ENCODE assay signal across 8 mouse cellular contexts in genomic region chr17:12724767-12725744, GRCm38 (mm10). TPM values are rescaled to one million over a fixed set of nuclear protein-coding genes. Genes with fewer than 3 reads are reported as not detected.
A peak's percentile ranks its signal among the peaks of the same experiment; 100 is the strongest.
DNase-seq lines count a peak whose midpoint lies in the region; ATAC-seq and TF ChIP-seq lines count a peak whose summit lies in the region.

No protein-coding gene starts in this region.

- no peaks in the 10 kb centered on the region for H3K9me3 ChIP-seq in forebrain, embryonic 12.5 days
- H3K9me3 ChIP-seq in forebrain, embryonic 13.5 days (replicated peaks), result no peaks in the 10 kb centered on the region
- H3K9me3 ChIP-seq in intestine, embryonic 14.5 days (ENCODE audit: control insufficient read depth, low read length), result no peaks in the 10 kb centered on the region

- no peak for ATAC-seq in forebrain, embryonic 12.5 days (ENCODE audit: low FRiP score)
- no peak for ATAC-seq in forebrain, embryonic 13.5 days
- peak; percentile 21; the same call in 1 of the 2 replicates for ATAC-seq in intestine, embryonic 14.5 days (replicated peaks; ENCODE audit: low FRiP score, low TSS enrichment, low read depth)

- H3K9ac ChIP-seq in forebrain, embryonic 12.5 days, result no peak overlapping the region
- H3K9ac ChIP-seq in forebrain, embryonic 13.5 days, result no peak overlapping the region
- H3K9ac ChIP-seq in intestine, embryonic 14.5 days (ENCODE audit: low read length), result no peak overlapping the region; the same call in 1 of the 2 replicates
- H3K9ac ChIP-seq in liver, adult 2 months (ENCODE audit: low read depth, low read length), result no peak overlapping the region

- no peaks in the 10 kb centered on the region for H3K4me1 ChIP-seq in forebrain, embryonic 12.5 days
- H3K4me1 ChIP-seq in forebrain, embryonic 13.5 days, result peaks cover 11% of the 10 kb centered on the region
- H3K4me1 ChIP-seq in intestine, embryonic 14.5 days (replicated peaks; ENCODE audit: control insufficient read depth, insufficient read depth, low read length), result peaks cover 39% of the 10 kb centered on the region
- no peaks in the 10 kb centered on the region for H3K4me1 ChIP-seq in liver, adult 2 months (ENCODE audit: control insufficient read depth, insufficient read depth, low read length)
- peaks cover 39% of the 10 kb centered on the region for H3K4me1 ChIP-seq in small intestine, adult 2 months (ENCODE audit: control insufficient read depth, insufficient read depth, insufficient read length, low read length)

- no peak for TF ChIP-seq POLR2A in liver, adult 2 months (IDR thresholded peaks at IDR 0.05; ENCODE audit: extremely low read depth, insufficient read depth, low read length)
- no peak for TF ChIP-seq POLR2A in small intestine, adult 2 months (IDR thresholded peaks at IDR 0.05; ENCODE audit: low read depth, low read length)

- 0 out of 2 replicates have a peak overlapping the region, but pooled peaks have one; percentile 42 for H3K27ac ChIP-seq in forebrain, embryonic 12.5 days
- no peak overlapping the region; the same call in none of the 2 replicates for H3K27ac ChIP-seq in forebrain, embryonic 13.5 days
- H3K27ac ChIP-seq in gastrocnemius, adult 2 months, result peak overlapping the region; percentile 88
- peak overlapping the region; percentile 85 for H3K27ac ChIP-seq in intestine, embryonic 14.5 days (ENCODE audit: low read depth)
- no peak overlapping the region for H3K27ac ChIP-seq in liver, adult 2 months (replicated peaks; ENCODE audit: insufficient read depth, low read depth, low read length)
- H3K27ac ChIP-seq in small intestine, adult 2 months (ENCODE audit: insufficient read depth, low read depth, low read length), result peak overlapping the region; percentile 83

- H3K4me2 ChIP-seq in forebrain, embryonic 12.5 days, result no peak overlapping the region
- H3K4me2 ChIP-seq in forebrain, embryonic 13.5 days, result no peak overlapping the region
- 0 out of 2 replicates have a peak overlapping the region, but pooled peaks have one; percentile 14 for H3K4me2 ChIP-seq in intestine, embryonic 14.5 days (ENCODE audit: low read length)

- DNase-seq in adrenal gland, adult 8-10 months, result peak; percentile 57
- peak; percentile 78 for DNase-seq in gastrocnemius, adult 2 months
- peak; percentile 75 for DNase-seq in intestine, embryonic 14.5 days (ENCODE audit: low spot score)
- DNase-seq in liver, adult 2 months (ENCODE audit: extremely low read depth, low read depth, low spot score), result peak; percentile 15
- DNase-seq in testis, postnatal 14 days (ENCODE audit: low spot score), result no peak

- no peaks in the 10 kb centered on the region for H3K79me2 ChIP-seq in liver, adult 2 months (ENCODE audit: control insufficient read depth, insufficient read depth, low read length)

- H3K27me3 ChIP-seq in forebrain, embryonic 12.5 days, result no peaks in the 10 kb centered on the region
- H3K27me3 ChIP-seq in forebrain, embryonic 13.5 days, result no peaks in the 10 kb centered on the region
- H3K27me3 ChIP-seq in intestine, embryonic 14.5 days (replicated peaks; ENCODE audit: control insufficient read depth, insufficient read depth, low read length), result no peaks in the 10 kb centered on the region
- H3K27me3 ChIP-seq in liver, adult 2 months (ENCODE audit: control insufficient read depth, insufficient read depth, low read length), result no peaks in the 10 kb centered on the region
- no peaks in the 10 kb centered on the region for H3K27me3 ChIP-seq in small intestine, adult 2 months (ENCODE audit: control insufficient read depth, insufficient read depth, low read length)

- 84% methylated on average over 6 of the region's 6 CpGs for WGBS in forebrain, embryonic 12.5 days
- 81% methylated on average over 6 of the region's 6 CpGs for whole genome bisulfite sequencing in forebrain, embryonic 13.5 days
- WGBS in intestine, embryonic 14.5 days, result 20% methylated on average over 6 of the region's 6 CpGs
- 45% methylated on average over 6 of the region's 6 CpGs for WGBS in liver, adult 2 months
- 14% methylated on average over 6 of the region's 6 CpGs for WGBS in small intestine, adult 2 months

- peaks cover 59% of the 10 kb centered on the region for H3K36me3 ChIP-seq in forebrain, embryonic 12.5 days (replicated peaks)
- peaks cover 62% of the 10 kb centered on the region for H3K36me3 ChIP-seq in forebrain, embryonic 13.5 days (ENCODE audit: poor library complexity, severe bottlenecking)
- H3K36me3 ChIP-seq in intestine, embryonic 14.5 days (ENCODE audit: control insufficient read depth, insufficient read depth, low read length), result peaks cover 30% of the 10 kb centered on the region
- no peaks in the 10 kb centered on the region; the same call in 1 of the 2 replicates for H3K36me3 ChIP-seq in liver, adult 2 months (ENCODE audit: control insufficient read depth, insufficient read depth, low read length)
- 0 out of 2 replicates have a peak, but pooled peaks cover under 1% of the 10 kb centered on the region for H3K36me3 ChIP-seq in small intestine, adult 2 months (ENCODE audit: control insufficient read depth, insufficient read depth, low read length)

- H3K4me3 ChIP-seq in forebrain, embryonic 12.5 days (replicated peaks), result no peak overlapping the region
- no peak overlapping the region for H3K4me3 ChIP-seq in forebrain, embryonic 13.5 days
- H3K4me3 ChIP-seq in gastrocnemius, adult 2 months, result 0 out of 2 replicates have a peak overlapping the region, but pooled peaks have one; percentile 2
- no peak overlapping the region for H3K4me3 ChIP-seq in intestine, embryonic 14.5 days (ENCODE audit: low read depth, low read length)
- no peak overlapping the region for H3K4me3 ChIP-seq in liver, adult 2 months (ENCODE audit: insufficient read depth, low read depth, low read length)
- H3K4me3 ChIP-seq in small intestine, adult 2 months (ENCODE audit: low read depth, low read length), result no peak overlapping the region

- no peak for TF ChIP-seq CTCF in gastrocnemius, adult 2 months (IDR thresholded peaks at IDR 0.05)
- no peak for TF ChIP-seq CTCF in liver, adult 2 months (IDR thresholded peaks at IDR 0.05; ENCODE audit: low read depth, low read length)
- TF ChIP-seq CTCF in small intestine, adult 2 months (IDR thresholded peaks at IDR 0.05; ENCODE audit: extremely low read depth, insufficient read length, insufficient replicate concordance, low read depth, low read length), result no peak

- intact Hi-C loops in gastrocnemius, adult 2 months (cut with DNase I), result loop anchor here (5.0 kb wide), 1 partner anchor 67 kb away; no protein-coding TSS in a partner anchor

RNA-seq across cellular contexts. Expression of gene Igf2r, which starts 44.4 kb away (rescaled TPM):
- 22.7 TPM in 2 replicates for polyA plus RNA-seq in forebrain, embryonic 12.5 days (2016; fragmentation: Nextera tagmentation; extraction: Ambion mirVana)
- polyA plus RNA-seq in forebrain, embryonic 13.5 days (2015; fragmentation: Nextera tagmentation; extraction: Ambion mirVana), result 10.5 and 11.7 TPM in 2 replicates
- total RNA-seq in adrenal gland, adult 8-10 months (2022), result 10 to 100 TPM; 75.7 to 93.3 (median 83.9) TPM
- total RNA-seq in gastrocnemius, adult 2 months (2021), result 10 to 100 TPM; 36.9 to 46.7 TPM
- 52.3 and 52.8 TPM in 2 replicates for polyA plus RNA-seq in intestine, embryonic 14.5 days (2014; fragmentation: Nextera tagmentation; extraction: Ambion mirVana)
- 22.3 and 26.6 TPM in 2 replicates for total RNA-seq in liver, adult 2 months (2014; rRNA removed)
- 8.0 and 8.7 TPM in 2 replicates for polyA plus RNA-seq in liver, adult 2 months (2012; rRNA removed)
- 8.3 and 19.7 TPM in 2 replicates for polyA plus RNA-seq in small intestine, adult 2 months (2012; rRNA removed)

RNA-seq across cellular contexts. Expression of gene Slc22a1, which starts 49.4 kb away (rescaled TPM):
- polyA plus RNA-seq in forebrain, embryonic 12.5 days (2016; fragmentation: Nextera tagmentation; extraction: Ambion mirVana), result 0.10 TPM in 1 of 2 replicates, not detected in the other
- not detected in 2 replicates for polyA plus RNA-seq in forebrain, embryonic 13.5 days (2015; fragmentation: Nextera tagmentation; extraction: Ambion mirVana)
- under 1 TPM in 3 of 4 experiments, not detected in 1; 0.23 to 0.37 (median 0.30) TPM for total RNA-seq in adrenal gland, adult 8-10 months (2022)
- total RNA-seq in gastrocnemius, adult 2 months (2021), result under 1 TPM in 1 of 2 experiments, not detected in 1; 0.42 TPM
- 0.34 TPM in 1 of 2 replicates, not detected in the other for polyA plus RNA-seq in intestine, embryonic 14.5 days (2014; fragmentation: Nextera tagmentation; extraction: Ambion mirVana)
- total RNA-seq in liver, adult 2 months (2014; rRNA removed), result 311 and 487 TPM in 2 replicates
- 527 and 571 TPM in 2 replicates for polyA plus RNA-seq in liver, adult 2 months (2012; rRNA removed)
- 32.1 and 46.4 TPM in 2 replicates for polyA plus RNA-seq in small intestine, adult 2 months (2012; rRNA removed)

Comparison
In these comparisons a context has a peak if more than half of its experiments do, and no peak if none do; other contexts are left out.
1. H3K27ac ChIP-seq: peak in forebrain, embryonic 12.5 days (single experiment), gastrocnemius, adult 2 months (single experiment), intestine, embryonic 14.5 days (single experiment) and small intestine, adult 2 months (single experiment); none in forebrain, embryonic 13.5 days (single experiment) and liver, adult 2 months (single experiment).
2. RNA of gene Slc22a1, which starts 49.4 kb away (polyA plus RNA-seq): 527 to 571 TPM in liver, adult 2 months and 32.1 to 46.4 TPM in small intestine, adult 2 months; 0.34 TPM in intestine, embryonic 14.5 days, 0.10 TPM in forebrain, embryonic 12.5 days and not detected in forebrain, embryonic 13.5 days; every median in the first group is over 10 times any median in the second.